Mouse (Mus musculus): ENCODE measurements at regions not wholly inside any gene's neighbourhood (a gene's known extent, or its start where the extent isn't known, plus 50 kb on each side); places are given as distances from the start of the nearest gene placed in this dataset.
A peak's percentile ranks its signal among the peaks of the same experiment; 100 is the strongest.

- no peak overlapping the region for H3K27ac ChIP-seq (ENCODE audit: low read depth, low read length)
- H3K9ac ChIP-seq (ENCODE audit: low read depth, low read length): no peak overlapping the region
- peak overlapping the region; percentile 48 for H3K4me2 ChIP-seq (replicated peaks; ENCODE audit: low read depth)
- no peak overlapping the region for H3K4me3 ChIP-seq (ENCODE audit: low read depth, low read length)
- no peak for TF ChIP-seq CTCF (IDR thresholded peaks at IDR 0.05; ENCODE audit: low read depth)
- peaks cover 7% of the 10 kb centered on the region; the same call in 1 of the 2 replicates for H3K27me3 ChIP-seq (replicated peaks; ENCODE audit: control insufficient read depth, insufficient read depth, low read length)
- 4% methylated on average over 20 of the region's 23 CpGs for WGBS
- H3K36me3 ChIP-seq (ENCODE audit: control insufficient read depth, insufficient read depth): no peaks in the 10 kb centered on the region
- no peaks in the 10 kb centered on the region for H3K9me3 ChIP-seq (ENCODE audit: control insufficient read depth)
- ATAC-seq: no peak
- no peaks in the 10 kb centered on the region for H3K4me1 ChIP-seq (replicated peaks; ENCODE audit: control insufficient read depth, insufficient read depth, low read length)
Measured at GRCm38 (mm10) chr5:118929990-118930501, 369.6 kb downstream of the Med13l start.

- WGBS: 88% methylated on average over 12 of the region's 12 CpGs
- no peak overlapping the region for H3K9ac ChIP-seq (ENCODE audit: low read depth, low read length)
- no peak for ATAC-seq
- no peaks in the 10 kb centered on the region for H3K27me3 ChIP-seq (replicated peaks; ENCODE audit: control insufficient read depth, insufficient read depth, low read length)
- H3K4me2 ChIP-seq (replicated peaks; ENCODE audit: low read depth): no peak overlapping the region
- H3K4me3 ChIP-seq (ENCODE audit: low read depth, low read length): no peak overlapping the region
- no peak for TF ChIP-seq CTCF (IDR thresholded peaks at IDR 0.05; ENCODE audit: low read depth)
- H3K27ac ChIP-seq (ENCODE audit: low read depth, low read length): no peak overlapping the region
- H3K36me3 ChIP-seq (ENCODE audit: control insufficient read depth, insufficient read depth): no peaks in the 10 kb centered on the region
- H3K4me1 ChIP-seq (replicated peaks; ENCODE audit: control insufficient read depth, insufficient read depth, low read length): no peaks in the 10 kb centered on the region
- H3K9me3 ChIP-seq (ENCODE audit: control insufficient read depth): no peaks in the 10 kb centered on the region
Measured at GRCm38 (mm10) chr5:118939336-118940039, 379.0 kb downstream of the Med13l start.

- H3K4me2 ChIP-seq (replicated peaks; ENCODE audit: low read depth): no peak overlapping the region
- no peak for TF ChIP-seq CTCF (IDR thresholded peaks at IDR 0.05; ENCODE audit: low read depth)
- no peaks in the 10 kb centered on the region for H3K36me3 ChIP-seq (ENCODE audit: control insufficient read depth, insufficient read depth)
- ATAC-seq: no peak
- H3K4me3 ChIP-seq (ENCODE audit: low read depth, low read length): no peak overlapping the region
- H3K27me3 ChIP-seq (replicated peaks; ENCODE audit: control insufficient read depth, insufficient read depth, low read length): no peaks in the 10 kb centered on the region
- H3K9ac ChIP-seq (ENCODE audit: low read depth, low read length): no peak overlapping the region
- no peak overlapping the region for H3K27ac ChIP-seq (ENCODE audit: low read depth, low read length)
- no peaks in the 10 kb centered on the region for H3K9me3 ChIP-seq (ENCODE audit: control insufficient read depth)
- WGBS: 69% methylated on average over 7 of the region's 7 CpGs
- H3K4me1 ChIP-seq (replicated peaks; ENCODE audit: control insufficient read depth, insufficient read depth, low read length): no peaks in the 10 kb centered on the region
Measured at GRCm38 (mm10) chr5:118944256-118944655, 383.8 kb downstream of the Med13l start.

GRCm38 (mm10) chr5:118946090-118946489, 385.6 kb downstream of the Med13l start:
- 51% methylated on average over 8 of the region's 8 CpGs for WGBS
- Histone ChIP-seq H3K4me3 (ENCODE audit: low read depth, low read length) (no peak overlapping the region), H3K4me2 (replicated peaks; ENCODE audit: low read depth) (no peak overlapping the region), H3K27ac (ENCODE audit: low read depth, low read length) (no peak overlapping the region), H3K4me1 (replicated peaks; ENCODE audit: control insufficient read depth, insufficient read depth, low read length) (no peaks in the 10 kb centered on the region), H3K27me3 (replicated peaks; ENCODE audit: control insufficient read depth, insufficient read depth, low read length) (no peaks in the 10 kb centered on the region), H3K9me3 (ENCODE audit: control insufficient read depth) (no peaks in the 10 kb centered on the region), H3K9ac (ENCODE audit: low read depth, low read length) (no peak overlapping the region), H3K36me3 (ENCODE audit: control insufficient read depth, insufficient read depth) (no peaks in the 10 kb centered on the region)
- no peak for ATAC-seq
- no peak for TF ChIP-seq CTCF (IDR thresholded peaks at IDR 0.05; ENCODE audit: low read depth)

GRCm38 (mm10) chr5:118946994-118947393, 386.5 kb downstream of the Med13l start:
- no peak for TF ChIP-seq CTCF (IDR thresholded peaks at IDR 0.05; ENCODE audit: low read depth)
- no peaks in the 10 kb centered on the region for H3K36me3 ChIP-seq (ENCODE audit: control insufficient read depth, insufficient read depth)
- H3K4me1 ChIP-seq (replicated peaks; ENCODE audit: control insufficient read depth, insufficient read depth, low read length): no peaks in the 10 kb centered on the region
- no peaks in the 10 kb centered on the region for H3K9me3 ChIP-seq (ENCODE audit: control insufficient read depth)
- no peak overlapping the region for H3K4me3 ChIP-seq (ENCODE audit: low read depth, low read length)
- no peak overlapping the region for H3K27ac ChIP-seq (ENCODE audit: low read depth, low read length)
- no peak overlapping the region for H3K4me2 ChIP-seq (replicated peaks; ENCODE audit: low read depth)
- 85% methylated on average over 2 of the region's 2 CpGs for WGBS
- H3K9ac ChIP-seq (ENCODE audit: low read depth, low read length): no peak overlapping the region
- ATAC-seq: no peak
- no peaks in the 10 kb centered on the region for H3K27me3 ChIP-seq (replicated peaks; ENCODE audit: control insufficient read depth, insufficient read depth, low read length)

- 74% methylated on average over 6 of the region's 6 CpGs for WGBS
- no peaks in the 10 kb centered on the region for H3K27me3 ChIP-seq (replicated peaks; ENCODE audit: control insufficient read depth, insufficient read depth, low read length)
- H3K4me2 ChIP-seq (replicated peaks; ENCODE audit: low read depth): no peak overlapping the region
- no peak overlapping the region for H3K4me3 ChIP-seq (ENCODE audit: low read depth, low read length)
- no peaks in the 10 kb centered on the region for H3K4me1 ChIP-seq (replicated peaks; ENCODE audit: control insufficient read depth, insufficient read depth, low read length)
- TF ChIP-seq CTCF (IDR thresholded peaks at IDR 0.05; ENCODE audit: low read depth): peak; percentile 68
- H3K36me3 ChIP-seq (ENCODE audit: control insufficient read depth, insufficient read depth): no peaks in the 10 kb centered on the region
- no peak overlapping the region for H3K27ac ChIP-seq (ENCODE audit: low read depth, low read length)
- no peak overlapping the region for H3K9ac ChIP-seq (ENCODE audit: low read depth, low read length)
- ATAC-seq: peak; percentile 47
- H3K9me3 ChIP-seq (ENCODE audit: control insufficient read depth): no peaks in the 10 kb centered on the region
Measured at GRCm38 (mm10) chr5:118948119-118948786, 387.8 kb downstream of the Med13l start.
